Comparison of ENCODE assay signal across 22 mouse cellular contexts in genomic region chr10:77586637-77587036, GRCm38 (mm10). TPM values are rescaled to one million over a fixed set of nuclear protein-coding genes. Genes with fewer than 3 reads are reported as not detected.
DNase-seq lines count a peak whose midpoint lies in the region; ATAC-seq and TF ChIP-seq lines count a peak whose summit lies in the region.
"Had no signal": no experiment of that assay in that cellular context is flagged by ENCODE, and none has a peak within 500 bp of the region (broad histone marks: within the 10 kb centered on the region; RNA-seq: fewer than 3 reads in every experiment).

No protein-coding gene starts in this region.

- TF ChIP-seq EP300 in liver, postnatal 0 days (IDR thresholded peaks at IDR 0.05; ENCODE audit: low read depth), result no peak
- no peak for TF ChIP-seq EP300 in stomach, postnatal 0 days (optimal IDR thresholded peaks at IDR 0.05)

- no peak for TF ChIP-seq CTCF in layer of hippocampus, adult 2 months (conservative IDR thresholded peaks at IDR 0.05)
- TF ChIP-seq CTCF in liver, postnatal 0 days (IDR thresholded peaks at IDR 0.05; ENCODE audit: low read depth), result no peak
- no peak for TF ChIP-seq CTCF in intestine, postnatal 0 days (IDR thresholded peaks at IDR 0.05; ENCODE audit: low read depth)
- no peak for TF ChIP-seq CTCF in stomach, postnatal 0 days (IDR thresholded peaks at IDR 0.05; ENCODE audit: low read depth)

- H3K36me3 ChIP-seq in liver, postnatal 0 days (replicated peaks; ENCODE audit: insufficient read depth, low read length), result peaks cover 25% of the 10 kb centered on the region
- peaks cover 61% of the 10 kb centered on the region for H3K36me3 ChIP-seq in liver, embryonic 12.5 days
- H3K36me3 ChIP-seq in intestine, postnatal 0 days (ENCODE audit: control insufficient read depth, insufficient read depth), result peaks cover 39% of the 10 kb centered on the region
- H3K36me3 ChIP-seq in stomach, postnatal 0 days (ENCODE audit: control insufficient read depth, insufficient read depth, low read length), result peaks cover 13% of the 10 kb centered on the region

- H3K27me3 ChIP-seq in liver, postnatal 0 days (ENCODE audit: insufficient read depth, low read length), result no peaks in the 10 kb centered on the region
- H3K27me3 ChIP-seq in liver, embryonic 12.5 days (replicated peaks), result no peaks in the 10 kb centered on the region
- no peaks in the 10 kb centered on the region for H3K27me3 ChIP-seq in intestine, postnatal 0 days (replicated peaks; ENCODE audit: control insufficient read depth, insufficient read depth, low read length)
- H3K27me3 ChIP-seq in stomach, postnatal 0 days (ENCODE audit: control insufficient read depth, insufficient read depth, low read length), result no peaks in the 10 kb centered on the region
- H3K27me3 ChIP-seq: embryonic facial prominence, embryonic 13.5 days; forebrain, embryonic 12.5 days; heart, embryonic 13.5 days; hindbrain, embryonic 15.5 days had no signal

- H3K9ac ChIP-seq in liver, postnatal 0 days (replicated peaks), result no peak overlapping the region
- no peak overlapping the region for H3K9ac ChIP-seq in liver, embryonic 12.5 days
- H3K9ac ChIP-seq in intestine, postnatal 0 days (ENCODE audit: low read depth, low read length), result no peak overlapping the region
- no peak overlapping the region for H3K9ac ChIP-seq in stomach, postnatal 0 days (ENCODE audit: low read length)
- H3K9ac ChIP-seq: embryonic facial prominence, embryonic 13.5 days; forebrain, embryonic 12.5 days; heart, embryonic 13.5 days; hindbrain, embryonic 15.5 days had no signal

- peaks cover 65% of the 10 kb centered on the region for H3K4me1 ChIP-seq in liver, postnatal 0 days (ENCODE audit: insufficient read depth)
- H3K4me1 ChIP-seq in liver, embryonic 12.5 days, result peaks cover 89% of the 10 kb centered on the region
- H3K4me1 ChIP-seq in intestine, postnatal 0 days (replicated peaks; ENCODE audit: control insufficient read depth, insufficient read depth, low read length), result peaks cover 24% of the 10 kb centered on the region
- peaks cover 8% of the 10 kb centered on the region; the same call in 1 of the 2 replicates for H3K4me1 ChIP-seq in stomach, postnatal 0 days (replicated peaks; ENCODE audit: control insufficient read depth, insufficient read depth)

- 86% methylated on average over 3 of the region's 3 CpGs for WGBS in liver, postnatal 0 days (ENCODE audit: insufficient replicate concordance)
- 88% methylated on average over 3 of the region's 3 CpGs for WGBS in liver, embryonic 12.5 days (ENCODE audit: insufficient replicate concordance)
- WGBS in intestine, postnatal 0 days, result 57% methylated on average over 3 of the region's 3 CpGs
- 82% methylated on average over 3 of the region's 3 CpGs for WGBS in stomach, postnatal 0 days

- no peak overlapping the region for H3K4me3 ChIP-seq in layer of hippocampus, adult 2 months
- no peak overlapping the region for H3K4me3 ChIP-seq in liver, postnatal 0 days (ENCODE audit: low read depth, low read length)
- no peak overlapping the region for H3K4me3 ChIP-seq in liver, embryonic 12.5 days
- no peak overlapping the region for H3K4me3 ChIP-seq in intestine, postnatal 0 days (ENCODE audit: low read depth, low read length)
- H3K4me3 ChIP-seq in stomach, postnatal 0 days (ENCODE audit: low read depth, low read length), result no peak overlapping the region
- H3K4me3 ChIP-seq: embryonic facial prominence, embryonic 13.5 days; forebrain, embryonic 12.5 days; heart, adult 2 months; heart, embryonic 13.5 days; hindbrain, embryonic 15.5 days had no signal

- H3K4me2 ChIP-seq in liver, postnatal 0 days (ENCODE audit: low read depth, low read length), result 0 out of 2 replicates have a peak overlapping the region, but pooled peaks have one; percentile 3
- no peak overlapping the region for H3K4me2 ChIP-seq in liver, embryonic 12.5 days
- peak overlapping the region; percentile 28 for H3K4me2 ChIP-seq in intestine, postnatal 0 days (replicated peaks; ENCODE audit: low read depth)
- 0 out of 2 replicates have a peak overlapping the region, but pooled peaks have one; percentile 8 for H3K4me2 ChIP-seq in stomach, postnatal 0 days (replicated peaks; ENCODE audit: low read depth)
- H3K4me2 ChIP-seq: embryonic facial prominence, embryonic 13.5 days; forebrain, embryonic 12.5 days; heart, embryonic 13.5 days; hindbrain, embryonic 15.5 days had no signal

- H3K27ac ChIP-seq in layer of hippocampus, adult 2 months, result peak overlapping the region; percentile 20; the same call in 1 of the 2 replicates
- 0 out of 2 replicates have a peak overlapping the region, but pooled peaks have one; percentile 67 for H3K27ac ChIP-seq in liver, postnatal 0 days (ENCODE audit: low read depth)
- no peak overlapping the region for H3K27ac ChIP-seq in liver, embryonic 12.5 days
- peak overlapping the region; percentile 36 for H3K27ac ChIP-seq in intestine, postnatal 0 days (ENCODE audit: low read depth, low read length)
- no peak overlapping the region for H3K27ac ChIP-seq in stomach, postnatal 0 days (replicated peaks)
- H3K27ac ChIP-seq: embryonic facial prominence, embryonic 13.5 days; forebrain, embryonic 12.5 days; heart, adult 2 months; heart, embryonic 13.5 days; hindbrain, embryonic 15.5 days had no signal

- DNase-seq in layer of hippocampus, adult 2 months (ENCODE audit: low spot score in 2 of 2), result no peak
- no peak for DNase-seq in layer of hippocampus, postnatal 25 days (ENCODE audit: extremely low spot score in 1 of 2, low spot score in 1 of 2)
- no peak for DNase-seq in liver, postnatal 0 days
- DNase-seq in stomach, postnatal 0 days (ENCODE audit: low spot score), result no peak
- no peak for DNase-seq in cerebellum, adult 11 months
- DNase-seq: cerebellum, adult 11-12 months; cerebellum, adult 9-11 months; cerebellum, postnatal 36 days; gastrocnemius, postnatal 10 days; heart, postnatal 36 days had no signal

- no peaks in the 10 kb centered on the region for H3K9me3 ChIP-seq in liver, postnatal 0 days (ENCODE audit: low read length)
- H3K9me3 ChIP-seq in liver, embryonic 12.5 days (replicated peaks), result no peaks in the 10 kb centered on the region
- H3K9me3 ChIP-seq in intestine, postnatal 0 days (ENCODE audit: control insufficient read depth), result no peaks in the 10 kb centered on the region
- H3K9me3 ChIP-seq in stomach, postnatal 0 days (ENCODE audit: control insufficient read depth, low read length), result no peaks in the 10 kb centered on the region
- H3K9me3 ChIP-seq: embryonic facial prominence, embryonic 13.5 days; forebrain, embryonic 12.5 days; G1E; heart, embryonic 13.5 days; hindbrain, embryonic 15.5 days had no signal

- ATAC-seq in liver, postnatal 0 days, result no peak
- no peak for ATAC-seq in liver, embryonic 12.5 days
- ATAC-seq in intestine, postnatal 0 days, result no peak
- no peak for ATAC-seq in stomach, postnatal 0 days (ENCODE audit: low FRiP score, low TSS enrichment)
- ATAC-seq: forebrain, embryonic 16.5 days had no signal

RNA-seq across cellular contexts. Expression of gene Pttg1ip, which starts 5.1 kb away (rescaled TPM):
- 10 to 100 TPM; 76.9 to 77.5 TPM for total RNA-seq in layer of hippocampus, adult 2 months (2021)
- 10 to 100 TPM; 68.2 to 69.4 TPM for total RNA-seq in layer of hippocampus, postnatal 25 days (2021)
- 126 and 129 TPM in 2 replicates for polyA plus RNA-seq in liver, postnatal 0 days (2015; fragmentation: Nextera tagmentation; extraction: Ambion mirVana)
- polyA plus RNA-seq in liver, embryonic 12.5 days (2016; fragmentation: Nextera tagmentation; extraction: Ambion mirVana), result 68.8 and 72.8 TPM in 2 replicates
- polyA plus RNA-seq in intestine, postnatal 0 days (2015; fragmentation: Nextera tagmentation; extraction: Ambion mirVana), result 200 and 201 TPM in 2 replicates
- polyA plus RNA-seq in stomach, postnatal 0 days (2015; fragmentation: Nextera tagmentation; extraction: Ambion mirVana), result 278 and 317 TPM in 2 replicates

RNA-seq across cellular contexts. Expression of gene Sumo3, which starts 19.3 kb away (rescaled TPM):
- 100 to 1,000 TPM; 131 to 138 TPM for total RNA-seq in layer of hippocampus, adult 2 months (2021)
- total RNA-seq in layer of hippocampus, postnatal 25 days (2021), result 100 to 1,000 TPM; 116 to 128 TPM
- polyA plus RNA-seq in liver, postnatal 0 days (2015; fragmentation: Nextera tagmentation; extraction: Ambion mirVana), result 105 and 111 TPM in 2 replicates
- 138 and 146 TPM in 2 replicates for polyA plus RNA-seq in liver, embryonic 12.5 days (2016; fragmentation: Nextera tagmentation; extraction: Ambion mirVana)
- 256 and 269 TPM in 2 replicates for polyA plus RNA-seq in intestine, postnatal 0 days (2015; fragmentation: Nextera tagmentation; extraction: Ambion mirVana)
- polyA plus RNA-seq in stomach, postnatal 0 days (2015; fragmentation: Nextera tagmentation; extraction: Ambion mirVana), result 232 and 239 TPM in 2 replicates

RNA-seq across cellular contexts. Expression of gene Gm49325, which starts 19.4 kb away (rescaled TPM):
- 10 to 100 TPM; 18.3 to 27.0 TPM for total RNA-seq in layer of hippocampus, adult 2 months (2021)
- total RNA-seq in layer of hippocampus, postnatal 25 days (2021), result 10 to 100 TPM; 29.0 to 29.8 TPM
- polyA plus RNA-seq in liver, postnatal 0 days (2015; fragmentation: Nextera tagmentation; extraction: Ambion mirVana), result 8.4 and 13.3 TPM in 2 replicates
- polyA plus RNA-seq in liver, embryonic 12.5 days (2016; fragmentation: Nextera tagmentation; extraction: Ambion mirVana), result 5.1 TPM in 1 of 2 replicates, not detected in the other
- polyA plus RNA-seq in intestine, postnatal 0 days (2015; fragmentation: Nextera tagmentation; extraction: Ambion mirVana), result 18.9 TPM in 2 replicates
- polyA plus RNA-seq in stomach, postnatal 0 days (2015; fragmentation: Nextera tagmentation; extraction: Ambion mirVana), result 12.6 and 17.3 TPM in 2 replicates
- total RNA-seq: G1E had no signal
- polyA plus RNA-seq: brain, embryonic 14.5 days; G1E; gonadal fat pad, adult 2 months; heart, adult 2 months; heart, embryonic 13.5 days; hindbrain, embryonic 11.5 days had no signal

RNA-seq across cellular contexts. Expression of gene Ube2g2, which starts 35.4 kb away (rescaled TPM):
- total RNA-seq in layer of hippocampus, adult 2 months (2021), result 10 to 100 TPM; 81.6 to 95.4 TPM
- total RNA-seq in layer of hippocampus, postnatal 25 days (2021), result 10 to 100 TPM; 69.8 to 88.4 TPM
- 37.4 and 40.4 TPM in 2 replicates for polyA plus RNA-seq in liver, postnatal 0 days (2015; fragmentation: Nextera tagmentation; extraction: Ambion mirVana)
- polyA plus RNA-seq in liver, embryonic 12.5 days (2016; fragmentation: Nextera tagmentation; extraction: Ambion mirVana), result 55.7 and 59.9 TPM in 2 replicates
- polyA plus RNA-seq in intestine, postnatal 0 days (2015; fragmentation: Nextera tagmentation; extraction: Ambion mirVana), result 36.4 and 37.8 TPM in 2 replicates
- polyA plus RNA-seq in stomach, postnatal 0 days (2015; fragmentation: Nextera tagmentation; extraction: Ambion mirVana), result 53.8 and 54.5 TPM in 2 replicates

RNA-seq across cellular contexts. Expression of gene Itgb2, which starts 56.6 kb away (rescaled TPM):
- total RNA-seq in layer of hippocampus, adult 2 months (2021), result 1 to 10 TPM; 3.3 to 4.6 TPM
- total RNA-seq in layer of hippocampus, postnatal 25 days (2021), result 1 to 10 TPM; 3.4 to 4.1 TPM
- 18.7 and 23.1 TPM in 2 replicates for polyA plus RNA-seq in liver, postnatal 0 days (2015; fragmentation: Nextera tagmentation; extraction: Ambion mirVana)
- polyA plus RNA-seq in liver, embryonic 12.5 days (2016; fragmentation: Nextera tagmentation; extraction: Ambion mirVana), result 13.5 and 13.9 TPM in 2 replicates
- polyA plus RNA-seq in intestine, postnatal 0 days (2015; fragmentation: Nextera tagmentation; extraction: Ambion mirVana), result 1.7 and 2.1 TPM in 2 replicates
- 1.3 TPM in 2 replicates for polyA plus RNA-seq in stomach, postnatal 0 days (2015; fragmentation: Nextera tagmentation; extraction: Ambion mirVana)

Comparison
In these comparisons a context has a peak if more than half of its experiments do, and no peak if none do; other contexts are left out.
1. H3K27ac ChIP-seq: peak in layer of hippocampus, adult 2 months (single experiment), liver, postnatal 0 days (single experiment) and intestine, postnatal 0 days (single experiment); none in liver, embryonic 12.5 days (single experiment) and stomach, postnatal 0 days (single experiment).